ENCODE assay signal across 12 mouse cellular contexts in genomic region chr19:43927057-43927456, GRCm38 (mm10). TPM values are rescaled to one million over a fixed set of nuclear protein-coding genes. Genes with fewer than 3 reads are reported as not detected.
DNase-seq lines count a peak whose midpoint lies in the region; ATAC-seq and TF ChIP-seq lines count a peak whose summit lies in the region.
"Had no signal": no experiment of that assay in that cellular context is flagged by ENCODE, and none has a peak within 500 bp of the region (broad histone marks: within the 10 kb centered on the region; RNA-seq: fewer than 3 reads in every experiment).

No protein-coding gene starts in this region.

- no peak for ATAC-seq in midbrain, embryonic 13.5 days
- ATAC-seq in inflammation-experienced regulatory T-cells, adult 6 months, result no peak
- ATAC-seq in forebrain, embryonic 12.5 days (ENCODE audit: low FRiP score), result no peak

- H3K4me1 ChIP-seq in testis, adult 2 months (ENCODE audit: control insufficient read depth, insufficient read depth, low read length), result peaks cover 14% of the 10 kb centered on the region
- peaks cover 12% of the 10 kb centered on the region for H3K4me1 ChIP-seq in midbrain, embryonic 13.5 days (replicated peaks)
- peaks cover 11% of the 10 kb centered on the region for H3K4me1 ChIP-seq in forebrain, embryonic 12.5 days

- no peak for TF ChIP-seq POLR2A in testis, adult 2 months (IDR thresholded peaks at IDR 0.05; ENCODE audit: control insufficient read depth, low read depth, low read length)

- H3K36me3 ChIP-seq in testis, adult 2 months (ENCODE audit: control insufficient read depth, insufficient read depth, low read length), result no peaks in the 10 kb centered on the region
- no peaks in the 10 kb centered on the region for H3K36me3 ChIP-seq in midbrain, embryonic 13.5 days
- H3K36me3 ChIP-seq in forebrain, embryonic 12.5 days (replicated peaks), result no peaks in the 10 kb centered on the region
- H3K36me3 ChIP-seq: hindbrain, embryonic 13.5 days; midbrain, embryonic 12.5 days had no signal

- intact Hi-C loops in left cerebral cortex, adult 2 months (cut with DNase I), result no loop called here

- H3K9me3 ChIP-seq in midbrain, embryonic 13.5 days, result no peaks in the 10 kb centered on the region
- no peaks in the 10 kb centered on the region for H3K9me3 ChIP-seq in forebrain, embryonic 12.5 days
- H3K9me3 ChIP-seq: hindbrain, embryonic 13.5 days; midbrain, embryonic 12.5 days had no signal

- no peak for TF ChIP-seq CTCF in testis, adult 2 months (IDR thresholded peaks at IDR 0.05; ENCODE audit: control insufficient read depth, insufficient read depth, insufficient replicate concordance, low read depth, low read length)
- no peak; the same call in 1 of the 2 replicates for TF ChIP-seq CTCF in left cerebral cortex, adult 2 months (IDR thresholded peaks at IDR 0.05)

- no peak overlapping the region for H3K4me3 ChIP-seq in testis, adult 2 months (ENCODE audit: control insufficient read depth, low read depth, low read length)
- no peak overlapping the region for H3K4me3 ChIP-seq in left cerebral cortex, adult 2 months
- H3K4me3 ChIP-seq in midbrain, embryonic 13.5 days (replicated peaks), result no peak overlapping the region
- no peak overlapping the region for H3K4me3 ChIP-seq in forebrain, embryonic 12.5 days (replicated peaks)
- H3K4me3 ChIP-seq: hindbrain, embryonic 13.5 days; midbrain, embryonic 12.5 days had no signal

- peak overlapping the region; percentile 82 for H3K27ac ChIP-seq in testis, adult 2 months (ENCODE audit: control insufficient read depth, insufficient read depth, low read depth, low read length)
- peak overlapping the region; percentile 65; the same call in 1 of the 2 replicates for H3K27ac ChIP-seq in left cerebral cortex, adult 2 months
- H3K27ac ChIP-seq in midbrain, embryonic 13.5 days, result no peak overlapping the region
- H3K27ac ChIP-seq in forebrain, embryonic 12.5 days, result no peak overlapping the region
- H3K27ac ChIP-seq: hindbrain, embryonic 13.5 days; midbrain, embryonic 12.5 days had no signal

- no peaks in the 10 kb centered on the region for H3K27me3 ChIP-seq in testis, adult 2 months (ENCODE audit: control insufficient read depth, insufficient read depth, low read length)
- no peaks in the 10 kb centered on the region for H3K27me3 ChIP-seq in midbrain, embryonic 13.5 days
- 0 out of 2 replicates have a peak, but pooled peaks cover 1% of the 10 kb centered on the region for H3K27me3 ChIP-seq in forebrain, embryonic 12.5 days
- H3K27me3 ChIP-seq: hindbrain, embryonic 13.5 days; midbrain, embryonic 12.5 days had no signal

- no peak for DNase-seq in testis, postnatal 14 days (ENCODE audit: low spot score)
- DNase-seq in cerebellum, postnatal 36 days, result peak; percentile 47
- peak; percentile 22 to 45 for DNase-seq in left cerebral cortex, adult 2 months (ENCODE audit: extremely low spot score in 1 of 2, low spot score in 2 of 2)
- peak; percentile 62 for DNase-seq in telencephalon, adult 2 months (ENCODE audit: low read depth, low spot score)
- DNase-seq: spleen, adult 18-20 months had no signal

- no peak overlapping the region for H3K9ac ChIP-seq in midbrain, embryonic 13.5 days (replicated peaks)
- H3K9ac ChIP-seq in forebrain, embryonic 12.5 days, result no peak overlapping the region
- H3K9ac ChIP-seq: hindbrain, embryonic 13.5 days; midbrain, embryonic 12.5 days had no signal

- no peak overlapping the region for H3K4me2 ChIP-seq in midbrain, embryonic 13.5 days (replicated peaks)
- no peak overlapping the region for H3K4me2 ChIP-seq in forebrain, embryonic 12.5 days
- H3K4me2 ChIP-seq: hindbrain, embryonic 13.5 days; liver, embryonic 11.5 days; midbrain, embryonic 12.5 days had no signal

- WGBS in midbrain, embryonic 13.5 days, result 87% methylated on average over 10 of the region's 10 CpGs
- 80% methylated on average over 10 of the region's 10 CpGs for WGBS in forebrain, embryonic 12.5 days

RNA-seq across cellular contexts. Expression of gene Dnmbp, which starts 12.9 kb away (rescaled TPM):
- polyA plus RNA-seq in testis, adult 2 months (2012; rRNA removed), result 10.0 and 10.7 TPM in 2 replicates
- 10 to 100 TPM; 13.8 to 14.1 TPM for total RNA-seq in left cerebral cortex, adult 2 months (2021)
- polyA plus RNA-seq in midbrain, embryonic 13.5 days (2015; fragmentation: Nextera tagmentation; extraction: Ambion mirVana), result 9.8 and 10.8 TPM in 2 replicates
- 1 to 10 TPM; 3.5 to 7.0 (median 6.7) TPM for polyA plus RNA-seq in inflammation-experienced regulatory T-cells, adult 6 months (2017; shearing (Covaris generic))
- polyA plus RNA-seq in forebrain, embryonic 12.5 days (2016; fragmentation: Nextera tagmentation; extraction: Ambion mirVana), result 16.9 and 19.1 TPM in 2 replicates

RNA-seq across cellular contexts. Expression of gene Cpn1, which starts 59.3 kb away (rescaled TPM):
- polyA plus RNA-seq in testis, adult 2 months (2012; rRNA removed), result 6.5 and 8.2 TPM in 2 replicates
- under 1 TPM; 0.16 TPM for total RNA-seq in left cerebral cortex, adult 2 months (2021)
- polyA plus RNA-seq in midbrain, embryonic 13.5 days (2015; fragmentation: Nextera tagmentation; extraction: Ambion mirVana), result 0.16 and 0.24 TPM in 2 replicates
- polyA plus RNA-seq in inflammation-experienced regulatory T-cells, adult 6 months (2017; shearing (Covaris generic)), result not detected
- 0.10 TPM in 1 of 2 replicates, not detected in the other for polyA plus RNA-seq in forebrain, embryonic 12.5 days (2016; fragmentation: Nextera tagmentation; extraction: Ambion mirVana)

Comparison
In these comparisons a context has a peak if more than half of its experiments do, and no peak if none do; other contexts are left out.
1. H3K27ac ChIP-seq: peak in testis, adult 2 months (single experiment) and left cerebral cortex, adult 2 months (single experiment); none in midbrain, embryonic 13.5 days (single experiment) and forebrain, embryonic 12.5 days (single experiment).